Mouse (Mus musculus) neural tube, embryonic 14.5 days (tissue): ENCODE measurements around the gene Kcna7. TPM values are rescaled to one million over a fixed set of nuclear protein-coding genes. Genes with fewer than 3 reads are reported as not detected.

ENCODE experiments used
- microRNA-seq: library from miRNA; unstranded; fragments of <30 nt; microRNA quantifications from one replicate; pipeline ENCODE4, GENCODE M21; 2016
- polyA plus RNA-seq: library from polyadenylated mRNA; unstranded; fragments of >200 nt; fragmentation: Nextera tagmentation; extraction: Ambion mirVana; gene quantifications from 2 replicates; pipeline ENCODE4 v1.2.1, GENCODE M21; 2014

Gene Kcna7
- polyA plus RNA-seq, 1 experiment from 2014 or later: not detected

Small RNA genes within 50 kb of the gene (microRNA-seq; reads per million reads assigned to microRNA genes)
- not detected for gene Gm22133

Other genes starting within 250 kb of the Kcna7 start
- 0.71 TPM in 1 of 2 replicates, not detected in the other for gene Slc17a7, start 241.7 kb upstream of the Kcna7 start, polyA plus RNA-seq
- gene Gfy, start 226.1 kb upstream of the Kcna7 start, polyA plus RNA-seq: not detected in 2 replicates
- not detected in 2 replicates for gene Pth2, start 224.7 kb upstream of the Kcna7 start, polyA plus RNA-seq
- 0.15 and 0.50 TPM in 2 replicates for gene Ccdc155, start 200.8 kb upstream of the Kcna7 start, polyA plus RNA-seq
- gene Dkkl1, start 193.5 kb upstream of the Kcna7 start, polyA plus RNA-seq: 11.8 and 12.9 TPM in 2 replicates
- 24.5 and 39.9 TPM in 2 replicates for gene Tead2, start 189.9 kb upstream of the Kcna7 start, polyA plus RNA-seq
- gene Cd37, start 166.5 kb upstream of the Kcna7 start, polyA plus RNA-seq: 1.0 and 1.6 TPM in 2 replicates
- gene Slc6a16, start 164.6 kb upstream of the Kcna7 start, polyA plus RNA-seq: 0.75 and 0.99 TPM in 2 replicates
- not detected in 2 replicates for gene Slc6a21, start 128.1 kb upstream of the Kcna7 start, polyA plus RNA-seq
- gene Trpm4, start 71.9 kb upstream of the Kcna7 start, polyA plus RNA-seq: 9.1 and 10.9 TPM in 2 replicates
- gene Hrc, start 70.4 kb upstream of the Kcna7 start, polyA plus RNA-seq: 0.13 and 0.52 TPM in 2 replicates
- 28.4 and 30.4 TPM in 2 replicates for gene Ppfia3, start 38.6 kb upstream of the Kcna7 start, polyA plus RNA-seq
- gene Lin7b, start 35.1 kb upstream of the Kcna7 start, polyA plus RNA-seq: 24.9 and 49.4 TPM in 2 replicates
- gene Snrnp70, start 9.9 kb upstream of the Kcna7 start, polyA plus RNA-seq: 76.1 and 93.7 TPM in 2 replicates
- gene Ntf5, start 8.0 kb downstream of the Kcna7 start, polyA plus RNA-seq: not detected in 2 replicates
- gene Lhb, start 15.2 kb downstream of the Kcna7 start, polyA plus RNA-seq: not detected in 2 replicates
- 18.1 and 19.9 TPM in 2 replicates for gene Gys1, start 29.2 kb downstream of the Kcna7 start, polyA plus RNA-seq
- 86.8 and 95.3 TPM in 2 replicates for gene Ruvbl2, start 32.4 kb downstream of the Kcna7 start, polyA plus RNA-seq
- gene Ftl1, start 54.2 kb downstream of the Kcna7 start, polyA plus RNA-seq: 5,062 and 5,088 TPM in 2 replicates
- 107 and 215 TPM in 2 replicates for gene Bax, start 61.2 kb downstream of the Kcna7 start, polyA plus RNA-seq
- gene Tulp2, start 76.2 kb downstream of the Kcna7 start, polyA plus RNA-seq: 0.17 and 0.31 TPM in 2 replicates
- gene Gm45808, start 81.2 kb downstream of the Kcna7 start, polyA plus RNA-seq: not detected in 2 replicates
- 4.0 and 4.6 TPM in 2 replicates for gene Dhdh, start 83.2 kb downstream of the Kcna7 start, polyA plus RNA-seq
- 115 and 134 TPM in 2 replicates for gene Nucb1, start 104.8 kb downstream of the Kcna7 start, polyA plus RNA-seq
- 14.0 and 14.2 TPM in 2 replicates for gene Ppp1r15a, start 120.6 kb downstream of the Kcna7 start, polyA plus RNA-seq
- 0.54 and 3.2 TPM in 2 replicates for gene Plekha4, start 120.7 kb downstream of the Kcna7 start, polyA plus RNA-seq
- 0.40 and 0.60 TPM in 2 replicates for gene Hsd17b14, start 149.2 kb downstream of the Kcna7 start, polyA plus RNA-seq
- 15.8 and 19.2 TPM in 2 replicates for gene Bcat2, start 164.5 kb downstream of the Kcna7 start, polyA plus RNA-seq
- not detected in 2 replicates for gene Fgf21, start 209.8 kb downstream of the Kcna7 start, polyA plus RNA-seq
- not detected in 2 replicates for gene Fut1, start 211.6 kb downstream of the Kcna7 start, polyA plus RNA-seq
- gene Izumo1, start 216.2 kb downstream of the Kcna7 start, polyA plus RNA-seq: not detected in 2 replicates
- gene Rasip1, start 221.8 kb downstream of the Kcna7 start, polyA plus RNA-seq: 12.8 and 14.2 TPM in 2 replicates
- 2.6 and 3.0 TPM in 2 replicates for gene Mamstr, start 234.3 kb downstream of the Kcna7 start, polyA plus RNA-seq